Comparison of ENCODE assay signal across 11 mouse cellular contexts in the genomic region with DNA sequence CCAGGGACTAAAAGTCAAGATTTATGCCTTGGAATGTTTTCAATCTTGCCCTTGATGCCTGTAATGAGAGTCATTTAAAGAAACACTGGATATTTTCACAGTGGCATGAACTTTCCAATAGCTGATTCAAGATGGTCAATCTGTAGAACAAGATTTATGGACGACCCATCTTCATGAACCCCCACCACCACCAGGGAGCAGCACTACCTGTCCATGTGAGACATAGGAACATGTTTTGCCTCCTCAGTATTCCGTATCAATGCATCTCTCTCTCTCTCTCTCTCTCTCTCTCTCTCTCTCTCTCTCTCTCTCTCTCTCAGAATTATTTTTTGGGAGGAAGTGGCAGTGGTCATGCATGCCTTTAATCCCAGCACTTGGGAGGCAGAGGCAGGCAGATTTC. TPM values are rescaled to one million over a fixed set of nuclear protein-coding genes. Genes with fewer than 3 reads are reported as not detected.
DNase-seq lines count a peak whose midpoint lies in the region; ATAC-seq and TF ChIP-seq lines count a peak whose summit lies in the region.
"Had no signal": no experiment of that assay in that cellular context is flagged by ENCODE, and none has a peak within 500 bp of the region (broad histone marks: within the 10 kb centered on the region; RNA-seq: fewer than 3 reads in every experiment).

No protein-coding gene starts in this region.

- no peak overlapping the region for H3K4me2 ChIP-seq in forebrain, postnatal 0 days (ENCODE audit: low read depth)
- H3K4me2 ChIP-seq: heart, embryonic 13.5 days; limb, embryonic 12.5 days had no signal

- H3K27ac ChIP-seq in forebrain, postnatal 0 days (ENCODE audit: low read depth, low read length) = no peak overlapping the region
- H3K27ac ChIP-seq: heart, embryonic 13.5 days; limb, embryonic 12.5 days had no signal

- no peak overlapping the region for H3K9ac ChIP-seq in forebrain, postnatal 0 days
- H3K9ac ChIP-seq: heart, embryonic 13.5 days; limb, embryonic 12.5 days had no signal

- DNase-seq in kidney, postnatal 10 days = peak; percentile 5
- no peak for DNase-seq in kidney, adult 11 months
- peak; percentile 21 for DNase-seq in A20 (ENCODE audit: low read depth, low spot score)
- peak; percentile 28 for DNase-seq in CD4-positive helper T cell, adult 2 months (ENCODE audit: low read depth, low spot score)
- DNase-seq in induced T-regulatory cell, adult 2 months (ENCODE audit: low read depth) = peak; percentile 44
- no peak for DNase-seq in forebrain, postnatal 0 days
- no peak for DNase-seq in gastrocnemius, postnatal 4 days (ENCODE audit: low spot score in 2 of 2)
- no peak for DNase-seq in left cerebral cortex, adult 8-10 months (ENCODE audit: low spot score in 2 of 2)

- no peak for TF ChIP-seq CTCF in forebrain, postnatal 0 days (IDR thresholded peaks at IDR 0.05; ENCODE audit: low read depth)

- H3K4me3 ChIP-seq in forebrain, postnatal 0 days (ENCODE audit: low read depth, low read length) = no peak overlapping the region
- H3K4me3 ChIP-seq: erythroblast, embryonic 14.5 days; heart, embryonic 13.5 days; limb, embryonic 12.5 days had no signal

- no peak for ATAC-seq in forebrain, postnatal 0 days

- H3K36me3 ChIP-seq in forebrain, postnatal 0 days (ENCODE audit: insufficient read depth) = no peaks in the 10 kb centered on the region
- H3K36me3 ChIP-seq: heart, embryonic 13.5 days; limb, embryonic 12.5 days had no signal

- no peaks in the 10 kb centered on the region for H3K27me3 ChIP-seq in forebrain, postnatal 0 days (ENCODE audit: insufficient read depth, low read length)
- H3K27me3 ChIP-seq: heart, embryonic 13.5 days; limb, embryonic 12.5 days had no signal

- 64% methylated on average over 2 of the region's 2 CpGs for WGBS in forebrain, postnatal 0 days

- H3K9me3 ChIP-seq in forebrain, postnatal 0 days (ENCODE audit: low read length) = no peaks in the 10 kb centered on the region
- H3K9me3 ChIP-seq: heart, embryonic 13.5 days; limb, embryonic 12.5 days had no signal

- no peaks in the 10 kb centered on the region for H3K4me1 ChIP-seq in forebrain, postnatal 0 days (ENCODE audit: insufficient read depth)
- H3K4me1 ChIP-seq: heart, embryonic 13.5 days; limb, embryonic 12.5 days had no signal

RNA-seq across cellular contexts. Expression of a gene that starts 2.9 kb away (rescaled TPM):
- total RNA-seq in forebrain, postnatal 0 days (2014; rRNA removed) = 2.1 and 2.8 TPM in 2 replicates
- polyA plus RNA-seq in forebrain, postnatal 0 days (2015; fragmentation: Nextera tagmentation; extraction: Ambion mirVana) = 1.4 and 2.5 TPM in 2 replicates
- total RNA-seq in gastrocnemius, postnatal 4 days (2021) = 1 to 10 TPM; 3.3 TPM
- total RNA-seq in left cerebral cortex, adult 8-10 months (2022) = 1 to 10 TPM; 1.8 to 4.1 (median 2.6) TPM
- polyA plus RNA-seq: erythroblast, embryonic 14.5 days had no signal

RNA-seq across cellular contexts. Expression of a gene that starts 13.3 kb away (rescaled TPM):
- 16.5 and 33.4 TPM in 2 replicates for total RNA-seq in forebrain, postnatal 0 days (2014; rRNA removed)
- polyA plus RNA-seq in forebrain, postnatal 0 days (2015; fragmentation: Nextera tagmentation; extraction: Ambion mirVana) = 42.4 and 57.8 TPM in 2 replicates
- 10 to 100 TPM; 34.3 to 35.6 TPM for total RNA-seq in gastrocnemius, postnatal 4 days (2021)
- 10 to 100 TPM; 31.7 to 54.2 (median 38.0) TPM for total RNA-seq in left cerebral cortex, adult 8-10 months (2022)

RNA-seq across cellular contexts. Expression of a gene that starts 48.5 kb away (rescaled TPM):
- 20.4 and 25.5 TPM in 2 replicates for total RNA-seq in forebrain, postnatal 0 days (2014; rRNA removed)
- polyA plus RNA-seq in forebrain, postnatal 0 days (2015; fragmentation: Nextera tagmentation; extraction: Ambion mirVana) = 13.4 and 17.1 TPM in 2 replicates
- 10 to 100 TPM; 28.7 to 32.4 TPM for total RNA-seq in gastrocnemius, postnatal 4 days (2021)
- total RNA-seq in left cerebral cortex, adult 8-10 months (2022) = 10 to 100 TPM; 37.3 to 40.7 (median 39.5) TPM

Comparison
In these comparisons a context has a peak if more than half of its experiments do, and no peak if none do; other contexts are left out.
1. DNase-seq: peak in kidney, postnatal 10 days (single experiment), A20 (single experiment), CD4-positive helper T cell, adult 2 months (single experiment) and induced T-regulatory cell, adult 2 months (single experiment); none in kidney, adult 11 months (single experiment), forebrain, postnatal 0 days (single experiment), gastrocnemius, postnatal 4 days (0 of 2) and left cerebral cortex, adult 8-10 months (0 of 2).